Mouse (Mus musculus) layer of hippocampus, postnatal 10 days (tissue): ENCODE data around the gene Nr4a1. TPM values are rescaled to one million over a fixed set of nuclear protein-coding genes. Genes with fewer than 3 reads are reported as not detected.

Experiments
- DNase-seq, 2 experiments: peaks; one replicate each; pipeline ENCODE4 v3.0.0; 2021; ENCODE audit warnings: low spot score in 2 of 2
- total RNA-seq, 2 experiments: library from RNA; stranded (reverse); gene quantifications; 2 replicates each; pipeline ENCODE4 v1.2.3; 2021

Nr4a1 gene
- total RNA-seq, 2 experiments from 2014 or later, result 28.4 to 33.9 TPM

DNA sequence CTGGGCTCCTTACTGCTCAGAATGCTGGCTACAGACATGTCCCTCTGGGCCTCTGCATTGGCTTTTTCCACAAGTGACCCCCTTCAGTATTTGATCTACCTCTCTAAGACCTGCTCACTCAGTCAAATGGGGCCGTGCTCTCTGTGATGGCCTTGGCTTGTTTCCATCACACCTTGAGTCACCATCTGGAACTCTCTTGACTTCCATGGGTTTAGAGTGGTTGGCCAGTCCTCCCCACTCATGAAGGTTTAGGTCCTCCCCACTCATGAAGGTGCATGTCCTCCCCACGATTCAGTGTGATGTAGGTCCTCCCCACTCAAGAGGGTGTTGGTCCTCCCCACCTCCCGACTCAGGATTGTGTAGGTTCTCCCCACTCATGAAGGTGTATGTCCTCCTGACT, 20.9 kb upstream of the Nr4a1 start:
- no peak for DNase-seq

DNA sequence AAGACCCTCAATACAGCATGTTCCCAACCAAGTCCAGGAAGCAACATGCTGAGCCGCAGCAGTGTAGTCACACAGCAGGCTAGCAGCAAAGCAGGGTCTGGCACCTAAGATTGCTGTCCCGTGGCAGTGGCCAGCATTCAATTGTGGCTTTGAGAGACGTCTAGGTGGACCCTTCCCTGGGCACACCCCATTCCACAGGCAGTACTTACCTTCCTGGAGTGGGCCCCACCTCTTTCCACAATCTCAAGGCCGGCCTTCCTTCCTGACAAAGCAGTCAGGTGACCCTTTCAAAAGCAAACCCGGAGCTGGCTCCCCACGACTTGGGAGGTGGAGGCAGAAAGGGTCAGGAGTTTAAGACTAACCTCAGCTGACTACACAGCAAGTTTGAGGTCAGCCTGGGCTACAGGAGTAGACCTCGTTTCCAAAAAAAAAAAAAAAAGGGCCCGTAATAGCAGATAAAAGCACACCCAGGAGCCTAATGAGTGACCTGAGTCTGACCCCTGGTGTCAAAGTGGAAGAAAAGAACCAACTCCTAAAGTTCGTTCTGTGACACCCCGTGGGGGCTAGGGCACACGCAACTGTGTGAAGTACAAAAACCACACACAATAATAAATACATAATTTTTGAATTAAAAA, 20.3 kb upstream of the Nr4a1 start:
- no peak for DNase-seq

- no peak for DNase-seq
These were observed 19.3 kb upstream of the Nr4a1 start for GRCm38 (mm10) chr15:101234611-101235341.

DNA sequence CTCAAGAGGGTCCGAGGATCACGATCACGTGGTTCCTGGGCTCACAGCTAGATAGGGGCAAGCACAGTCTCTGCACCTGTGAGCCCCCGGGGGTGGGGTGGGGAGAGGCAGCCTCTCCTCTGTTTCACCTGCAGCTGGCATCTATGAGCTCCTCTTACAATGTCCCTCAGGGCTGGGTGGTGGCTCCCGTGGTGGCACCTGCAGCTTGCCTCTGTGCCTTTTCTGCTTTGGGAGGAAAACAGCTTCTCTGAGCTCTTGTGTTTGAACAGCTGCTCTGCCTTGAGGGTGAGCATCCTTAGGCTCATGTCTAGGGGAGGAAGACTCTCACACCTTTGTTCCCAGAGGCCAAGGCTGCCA, 18.7 kb upstream of the Nr4a1 start:
- DNase-seq, result no peak

- DNase-seq, result no peak
These were observed 18.2 kb upstream of the Nr4a1 start for GRCm38 (mm10) chr15:101235728-101236327.

DNA sequence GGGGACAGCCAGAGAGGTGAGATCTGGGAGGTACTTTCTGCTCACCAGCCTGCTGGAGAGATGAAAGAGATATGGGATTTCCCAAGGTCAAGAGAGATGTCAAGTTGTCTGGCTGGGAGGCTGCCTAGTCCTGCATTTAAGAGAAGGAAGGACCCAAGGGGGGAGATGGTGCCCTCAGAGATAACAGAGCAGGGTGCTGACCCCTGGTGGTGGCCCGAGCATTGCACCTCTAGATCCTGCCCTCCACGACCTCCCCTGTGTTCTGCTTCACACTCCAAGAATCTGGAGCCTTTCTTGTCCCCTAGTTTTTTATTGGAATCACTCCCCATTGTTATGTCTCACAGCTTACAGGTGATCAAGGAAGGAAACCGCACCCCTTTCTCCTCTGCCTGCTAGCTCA, 17.2 kb upstream of the Nr4a1 start:
- peak; percentile 67 to 71 for DNase-seq

- DNase-seq, result peak in 1 of 2 experiments; percentile 68
These were observed 15.1 kb upstream of the Nr4a1 start for GRCm38 (mm10) chr15:101238885-101239511.

GRCm38 (mm10) chr15:101239821-101240220, 14.2 kb upstream of the Nr4a1 start:
- DNase-seq, result no peak

DNA sequence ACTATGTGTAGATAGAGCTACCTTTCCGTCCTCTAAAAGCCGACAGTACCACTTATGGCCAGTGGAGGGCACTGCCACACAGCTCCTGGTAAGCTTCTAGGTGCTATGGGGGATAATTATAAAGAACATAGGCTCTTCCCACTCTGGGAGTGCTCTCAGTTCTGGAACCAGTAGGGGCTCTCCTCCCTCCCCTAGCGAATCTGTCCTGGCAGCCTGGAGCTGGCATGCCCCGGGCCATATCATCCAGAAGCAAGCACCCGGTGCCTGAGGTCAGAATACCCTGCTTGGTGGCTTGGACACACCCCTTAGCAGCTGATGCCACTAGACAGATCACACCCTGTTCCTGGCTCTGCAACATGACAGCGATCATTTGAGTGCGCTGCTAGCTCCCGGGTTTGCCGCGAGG, 13.3 kb upstream of the Nr4a1 start:
- DNase-seq, result peak; percentile 90 to 92

DNA sequence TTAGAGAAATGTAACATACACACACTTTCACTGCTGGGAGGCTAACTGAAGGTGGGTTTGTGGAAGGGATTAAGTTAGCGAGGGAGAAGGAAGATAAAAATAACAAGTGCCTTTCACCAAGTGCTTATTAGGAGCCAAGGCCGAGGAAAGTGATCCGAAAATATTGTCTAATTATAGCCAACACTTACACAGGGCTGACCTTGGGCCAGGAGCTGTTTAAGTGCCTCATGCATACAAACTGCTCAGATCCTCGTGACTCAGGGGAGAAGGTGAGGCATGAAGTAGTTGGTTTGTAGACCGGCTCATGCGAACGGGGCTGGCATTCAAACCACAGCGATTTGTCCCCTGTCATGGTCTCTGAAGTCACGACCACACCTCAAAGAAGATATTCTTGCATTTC, 12.8 kb upstream of the Nr4a1 start:
- DNase-seq, result no peak

- DNase-seq, result no peak
These were observed 12.2 kb upstream of the Nr4a1 start for GRCm38 (mm10) chr15:101241853-101242252.

- DNase-seq, result no peak
These were observed 11.4 kb upstream of the Nr4a1 start for GRCm38 (mm10) chr15:101242645-101243044.

DNA sequence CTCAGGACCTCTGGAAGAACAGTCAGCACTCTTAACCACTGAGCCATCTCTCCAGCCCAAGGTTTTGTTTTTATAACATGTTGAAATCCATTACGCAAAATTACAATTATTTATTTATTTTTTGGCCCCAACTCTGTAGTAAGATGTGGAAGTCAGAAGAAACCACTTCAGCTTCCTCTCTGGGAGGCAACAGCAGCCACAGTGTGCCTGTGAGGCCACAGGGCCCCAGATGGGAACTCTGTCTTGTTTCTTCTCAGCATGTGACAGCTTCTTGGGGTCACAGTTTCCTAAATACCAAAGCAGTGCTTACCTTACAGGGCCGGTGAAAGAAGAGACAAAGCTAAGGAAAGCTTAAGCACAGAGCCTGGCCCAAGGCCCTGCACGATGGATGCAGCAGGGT, 10.1 kb upstream of the Nr4a1 start:
- no peak for DNase-seq

- DNase-seq, result peak; percentile 90 to 92
These were observed 7.6 kb upstream of the Nr4a1 start for GRCm38 (mm10) chr15:101246231-101247154.

- DNase-seq, result no peak
These were observed 6.9 kb upstream of the Nr4a1 start for GRCm38 (mm10) chr15:101247155-101247498.

DNA sequence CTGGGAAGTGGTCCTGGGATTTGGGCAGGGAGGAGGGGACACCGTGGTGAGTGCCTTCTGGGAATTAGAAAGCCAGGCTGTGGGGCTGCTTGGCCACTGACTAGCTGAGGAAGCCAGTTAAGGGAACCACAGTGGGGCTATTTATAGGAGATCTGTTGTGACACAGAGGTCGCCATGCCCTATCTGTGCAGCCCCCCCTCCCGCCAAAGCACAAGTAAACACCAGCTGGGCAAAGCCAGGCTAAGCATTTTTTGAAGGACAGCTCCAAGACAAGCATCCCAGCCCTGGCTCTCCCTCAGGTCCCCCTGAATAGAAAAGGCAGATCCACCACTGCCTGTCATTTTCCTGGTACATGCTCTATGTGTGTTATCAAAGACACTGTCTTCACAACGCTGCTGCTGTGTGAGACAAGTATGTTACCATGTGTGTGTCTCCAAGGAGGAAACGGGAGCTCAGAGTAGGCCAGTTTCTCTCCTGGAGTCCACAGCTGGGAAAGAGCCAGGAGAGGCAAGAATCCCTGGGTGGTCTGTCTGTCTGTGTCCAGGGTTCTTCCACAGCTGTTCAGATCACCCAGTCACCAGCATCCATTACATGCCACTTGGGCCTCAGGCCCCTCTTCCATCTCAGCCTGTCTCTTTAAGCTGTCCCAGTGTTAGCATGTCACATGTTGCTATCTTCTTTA, 5.9 kb upstream of the Nr4a1 start:
- DNase-seq, result no peak

DNA sequence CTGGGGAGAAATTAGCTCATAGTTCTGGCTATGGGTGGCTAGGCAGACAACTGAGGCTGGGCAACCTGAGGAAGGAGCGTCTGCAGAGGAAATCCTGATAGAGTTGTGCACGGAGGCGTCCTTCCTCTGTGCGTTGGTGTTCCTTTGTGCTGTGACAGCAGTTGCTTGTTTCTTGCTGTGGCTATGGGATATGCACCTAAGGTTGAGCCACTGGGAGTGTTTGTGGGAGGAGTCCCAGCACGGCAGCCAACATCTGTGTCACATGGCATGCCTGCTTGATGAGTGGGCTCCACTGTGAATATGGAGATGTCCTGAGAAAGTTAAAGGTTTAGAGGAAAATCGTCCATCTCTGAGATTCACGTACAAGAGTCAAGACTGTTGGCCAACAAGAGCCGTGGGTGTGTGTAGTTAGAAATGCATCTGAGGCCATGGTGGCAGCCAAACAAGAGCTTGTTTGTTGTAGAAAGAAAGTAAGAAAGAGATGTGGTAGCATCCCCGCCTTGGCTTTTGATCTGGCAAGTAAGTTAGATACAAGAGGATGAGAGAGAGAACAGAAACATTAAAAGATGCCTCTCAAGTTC, 3.8 kb upstream of the Nr4a1 start:
- no peak for DNase-seq

GRCm38 (mm10) chr15:101251930-101252329, 2.1 kb upstream of the Nr4a1 start:
- no peak for DNase-seq

- DNase-seq, result no peak
These were observed 1.5 kb upstream of the Nr4a1 start for GRCm38 (mm10) chr15:101252614-101253013.

DNA sequence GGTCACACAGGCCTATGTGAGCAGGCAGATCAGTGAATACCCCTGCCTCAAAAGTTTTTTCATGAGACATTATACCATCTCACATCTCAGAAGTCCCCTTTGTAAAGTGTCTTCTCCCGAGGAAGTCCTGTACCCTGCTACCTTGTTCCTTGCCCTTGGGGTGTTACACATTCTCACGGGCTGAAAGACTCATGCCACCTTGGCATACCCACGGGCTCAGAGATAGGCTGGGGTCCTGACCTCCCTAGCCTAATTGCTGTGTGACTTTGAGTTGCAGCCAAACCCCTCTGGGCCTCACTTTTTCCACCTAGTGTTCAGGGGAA, 545 bp upstream of the Nr4a1 start:
- no peak for DNase-seq
